22 mouse cellular contexts compared by ENCODE assay signal in the genomic region with DNA sequence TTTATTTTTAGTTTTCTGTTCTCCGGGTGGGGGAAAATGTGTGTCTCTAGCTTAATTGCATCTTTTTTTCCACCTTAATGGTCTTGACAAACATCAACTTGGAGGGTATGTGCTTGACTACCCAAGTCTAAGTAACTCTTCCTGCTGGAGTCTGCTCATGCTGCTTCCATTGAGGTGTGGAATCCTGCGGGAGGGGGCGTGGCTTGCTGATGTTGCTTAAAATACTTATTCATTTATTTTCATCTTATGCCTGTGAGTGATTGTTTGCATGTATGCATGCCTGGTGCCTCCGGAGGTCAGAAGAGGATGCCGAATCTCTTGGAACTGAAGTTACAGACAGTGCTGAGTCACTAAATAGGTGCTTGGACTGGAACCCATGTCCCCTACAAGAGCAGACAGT. TPM values are rescaled to one million over a fixed set of nuclear protein-coding genes. Genes with fewer than 3 reads are reported as not detected.
DNase-seq lines count a peak whose midpoint lies in the region; ATAC-seq lines count a peak whose summit lies in the region.
"Had no signal": no experiment of that assay in that cellular context is flagged by ENCODE, and none has a peak within 500 bp of the region (broad histone marks: within the 10 kb centered on the region; RNA-seq: fewer than 3 reads in every experiment).

No protein-coding gene starts in this region.

- 0 out of 2 replicates have a peak overlapping the region, but pooled peaks have one; percentile 25 for H3K4me3 ChIP-seq in heart, embryonic 10.5 days
- H3K4me3 ChIP-seq in kidney, embryonic 16.5 days (ENCODE audit: low read length) = no peak overlapping the region
- no peak overlapping the region for H3K4me3 ChIP-seq in liver, embryonic 13.5 days (replicated peaks)
- H3K4me3 ChIP-seq: erythroblast, embryonic 14.5 days; limb, embryonic 15.5 days; midbrain, embryonic 12.5 days; myocyte; neural tube, embryonic 15.5 days had no signal

- peaks cover 25% of the 10 kb centered on the region for H3K4me1 ChIP-seq in heart, embryonic 10.5 days
- peaks cover 16% of the 10 kb centered on the region for H3K4me1 ChIP-seq in kidney, embryonic 16.5 days (ENCODE audit: insufficient read depth, low read length)
- H3K4me1 ChIP-seq in liver, embryonic 13.5 days (replicated peaks) = peaks cover 8% of the 10 kb centered on the region
- H3K4me1 ChIP-seq: limb, embryonic 15.5 days; neural tube, embryonic 15.5 days had no signal

- H3K27me3 ChIP-seq in heart, embryonic 10.5 days (ENCODE audit: insufficient read depth, poor library complexity, severe bottlenecking) = no peaks in the 10 kb centered on the region
- H3K27me3 ChIP-seq in kidney, embryonic 16.5 days (ENCODE audit: insufficient read depth, low read length) = no peaks in the 10 kb centered on the region
- no peaks in the 10 kb centered on the region for H3K27me3 ChIP-seq in liver, embryonic 13.5 days
- H3K27me3 ChIP-seq: limb, embryonic 15.5 days; midbrain, embryonic 12.5 days; neural tube, embryonic 15.5 days had no signal

- no peak for DNase-seq in heart, embryonic 10.5 days (ENCODE audit: low spot score)
- DNase-seq in heart, postnatal 36 days = no peak
- DNase-seq in kidney, adult 11 months = no peak
- peak; percentile 24 for DNase-seq in lung, postnatal 10 days
- no peak for DNase-seq in lung, postnatal 25 days (ENCODE audit: low spot score)
- DNase-seq in liver, embryonic 13.5 days = no peak
- DNase-seq in retina, embryonic 14.5 days (ENCODE audit: low spot score) = no peak
- DNase-seq: adrenal gland, postnatal 10 days; cerebellum, adult 11 months; cerebellum, postnatal 14 days; gastrocnemius, postnatal 36 days; retina, postnatal 1 day; right cerebral cortex, postnatal 4 days; thymus, adult 2 months had no signal

- no peak overlapping the region for H3K9ac ChIP-seq in kidney, embryonic 16.5 days (replicated peaks; ENCODE audit: low read length)
- H3K9ac ChIP-seq in liver, embryonic 13.5 days = no peak overlapping the region
- H3K9ac ChIP-seq: limb, embryonic 15.5 days; midbrain, embryonic 12.5 days; neural tube, embryonic 15.5 days had no signal

- no peaks in the 10 kb centered on the region for H3K36me3 ChIP-seq in heart, embryonic 10.5 days
- no peaks in the 10 kb centered on the region for H3K36me3 ChIP-seq in kidney, embryonic 16.5 days (ENCODE audit: insufficient read depth, low read length)
- no peaks in the 10 kb centered on the region for H3K36me3 ChIP-seq in liver, embryonic 13.5 days
- H3K36me3 ChIP-seq: limb, embryonic 15.5 days; midbrain, embryonic 12.5 days; neural tube, embryonic 15.5 days had no signal

- H3K4me2 ChIP-seq in kidney, embryonic 16.5 days (replicated peaks; ENCODE audit: low read depth, low read length) = peak overlapping the region; percentile 16; the same call in 1 of the 2 replicates
- peak overlapping the region; percentile 2; the same call in 1 of the 2 replicates for H3K4me2 ChIP-seq in liver, embryonic 13.5 days
- H3K4me2 ChIP-seq: limb, embryonic 15.5 days; midbrain, embryonic 12.5 days; neural tube, embryonic 15.5 days had no signal

- no peak for ATAC-seq in kidney, embryonic 16.5 days (ENCODE audit: low FRiP score, low TSS enrichment)
- no peak for ATAC-seq in liver, embryonic 13.5 days (ENCODE audit: low read depth)
- ATAC-seq: forebrain, embryonic 14.5 days had no signal

- 59% methylated on average over 5 of the region's 5 CpGs for WGBS in heart, embryonic 10.5 days
- WGBS in kidney, embryonic 16.5 days = 64% methylated on average over 5 of the region's 5 CpGs
- 51% methylated on average over 5 of the region's 5 CpGs for WGBS in liver, embryonic 13.5 days (ENCODE audit: insufficient replicate concordance)

- peak overlapping the region; percentile 75 for H3K27ac ChIP-seq in heart, embryonic 10.5 days
- no peak overlapping the region for H3K27ac ChIP-seq in kidney, embryonic 16.5 days (ENCODE audit: low read length)
- H3K27ac ChIP-seq in liver, embryonic 13.5 days = no peak overlapping the region
- H3K27ac ChIP-seq: limb, embryonic 15.5 days; macrophage; midbrain, embryonic 12.5 days; neural tube, embryonic 15.5 days had no signal

- intact Hi-C loops in heart, postnatal 36 days (cut with DNase I) = no loop called here

- H3K9me3 ChIP-seq in heart, embryonic 10.5 days = no peaks in the 10 kb centered on the region
- 0 out of 2 replicates have a peak, but pooled peaks cover 5% of the 10 kb centered on the region for H3K9me3 ChIP-seq in kidney, embryonic 16.5 days (ENCODE audit: low read length)
- H3K9me3 ChIP-seq in liver, embryonic 13.5 days (replicated peaks) = no peaks in the 10 kb centered on the region
- H3K9me3 ChIP-seq: limb, embryonic 15.5 days; midbrain, embryonic 12.5 days; neural tube, embryonic 15.5 days had no signal

RNA-seq across cellular contexts. Expression of a gene that starts 22.6 kb away (rescaled TPM):
- 55.0 and 59.9 TPM in 2 replicates for polyA plus RNA-seq in heart, embryonic 10.5 days (2016; fragmentation: Nextera tagmentation; extraction: Ambion mirVana)
- 10 to 100 TPM; 90.7 to 96.1 TPM for total RNA-seq in heart, postnatal 36 days (2021)
- 49.2 and 76.4 TPM in 2 replicates for polyA plus RNA-seq in kidney, embryonic 16.5 days (2015; fragmentation: Nextera tagmentation; extraction: Ambion mirVana)
- 18.5 and 21.0 TPM in 2 replicates for polyA plus RNA-seq in liver, embryonic 13.5 days (2015; fragmentation: Nextera tagmentation; extraction: Ambion mirVana)
